1 mouse cellular context compared by ENCODE assay signal in the genomic region with DNA sequence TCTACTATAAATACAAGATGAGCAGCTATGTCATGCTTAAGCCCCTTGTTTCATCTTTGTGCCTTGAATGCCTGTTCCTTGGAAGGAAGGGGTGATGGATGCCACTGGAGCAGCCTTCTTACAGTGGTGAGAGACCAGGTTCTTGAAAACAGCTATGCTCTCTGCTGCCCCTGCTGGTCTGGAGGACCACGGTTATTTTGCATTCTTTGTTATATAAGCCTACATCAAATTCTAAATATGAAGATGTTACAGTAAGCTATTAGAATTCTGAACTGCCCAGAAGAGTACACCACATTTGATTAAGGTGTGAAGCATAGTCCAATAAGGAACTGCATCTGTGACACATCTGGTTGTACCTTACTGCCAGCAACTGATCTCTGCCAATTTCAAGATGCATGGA.
TF ChIP-seq lines count a peak whose summit lies in the region.

No protein-coding gene starts in this region.

TF ChIP-seq in MEL, 35 proteins besides CTCF, POLR2A, EP300 and RAD21 (continued from another document):
- TF ChIP-seq JUND (IDR thresholded peaks at IDR 0.05; ENCODE audit: low read depth, low read length) (no peak), NELFE (IDR thresholded peaks at IDR 0.05; ENCODE audit: low read depth, low read length) (no peak), BHLHE40 (IDR thresholded peaks at IDR 0.05; ENCODE audit: borderline replicate concordance, low read depth, low read length) (no peak)
